Mouse (Mus musculus) duodenum, adult 2 months (tissue): ENCODE data around the gene Pip. TPM values are rescaled to one million over a fixed set of nuclear protein-coding genes. Genes with fewer than 3 reads are reported as not detected.

ENCODE experiments used
- polyA plus RNA-seq: library from polyadenylated mRNA; depleted of rRNA; stranded (reverse); fragments of >200 nt; gene quantifications from 2 replicates; pipeline ENCODE4 v1.2.3, GENCODE M21; 2012; ENCODE audit warnings: low replicate concordance; rRNA removed

The Pip gene
- not detected in 2 replicates for polyA plus RNA-seq

GRCm38 (mm10) chr6:41847235-41847634 lies at the start of gene Pip:
Pip (plus strand) TSS chr6:41847535.

GRCm38 (mm10) chr6:41852689-41853088 lies 5.4 kb downstream of the Pip start, which contains the start of gene Sval2:
Sval2 (plus strand) TSS chr6:41852989.

Other genes with a start within 250 kb of the Pip start
- gene Ephb6, start 242.1 kb upstream of the Pip start, polyA plus RNA-seq, result 1.2 and 2.4 TPM in 2 replicates
- gene Trpv6, start 211.1 kb upstream of the Pip start, polyA plus RNA-seq, result 15.3 TPM in 1 of 2 replicates, not detected in the other
- not detected in 2 replicates for gene Trpv5, start 166.8 kb upstream of the Pip start, polyA plus RNA-seq
- 0.19 TPM in 1 of 2 replicates, not detected in the other for gene Llcfc1, start 163.1 kb upstream of the Pip start, polyA plus RNA-seq
- 0.07 TPM in 1 of 2 replicates, not detected in the other for gene Kel, start 143.2 kb upstream of the Pip start, polyA plus RNA-seq
- not detected in 2 replicates for gene Olfr459, start 72.4 kb upstream of the Pip start, polyA plus RNA-seq
- gene Sval2, start 5.5 kb downstream of the Pip start, polyA plus RNA-seq, result not detected in 2 replicates
- gene Sval1, start 104.1 kb downstream of the Pip start, polyA plus RNA-seq, result not detected in 2 replicates
- gene Sval3, start 120.6 kb downstream of the Pip start, polyA plus RNA-seq, result not detected in 2 replicates
- gene Sva, start 190.9 kb downstream of the Pip start, polyA plus RNA-seq, result not detected in 2 replicates